Mouse (Mus musculus): ENCODE data around the gene Card9. TPM values are rescaled to one million over a fixed set of nuclear protein-coding genes. Genes with fewer than 3 reads are reported as not detected.
"Not testable (repeated sequence)": the region's sequence is repeated elsewhere in the genome, so short reads cannot be mapped to it uniquely, and the experiment has no call there.

The Card9 gene
- 1 to 10 TPM; 1.8 to 1.9 TPM for total RNA-seq (2021)

DNA sequence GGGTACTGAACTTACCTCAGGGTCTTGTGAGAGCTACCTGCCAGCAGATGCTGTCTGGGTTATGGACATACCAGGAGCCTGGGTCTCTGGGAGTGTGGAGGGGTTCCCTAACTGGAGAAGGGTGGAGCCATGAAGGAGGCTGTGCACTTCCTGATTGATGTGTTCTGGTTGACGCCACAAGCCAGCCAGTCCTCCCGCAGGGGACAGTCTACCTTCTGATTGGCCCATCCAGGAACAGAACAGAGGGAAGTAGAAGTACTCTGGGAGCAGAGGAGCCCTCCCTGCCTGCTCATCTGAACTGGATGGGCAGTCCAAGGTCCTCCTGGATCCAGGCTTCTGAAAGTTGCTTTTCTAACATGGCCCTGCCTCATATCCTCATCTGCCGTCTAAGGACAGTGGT is at the start of gene Card9:
Gene Card9, minus strand, starts transcription at position 147 of the 400 bp plus-strand sequence.
- intact Hi-C loops (cut with DNase I) = no loop called here
- no peak for DNase-seq (ENCODE audit: low spot score)

DNA sequence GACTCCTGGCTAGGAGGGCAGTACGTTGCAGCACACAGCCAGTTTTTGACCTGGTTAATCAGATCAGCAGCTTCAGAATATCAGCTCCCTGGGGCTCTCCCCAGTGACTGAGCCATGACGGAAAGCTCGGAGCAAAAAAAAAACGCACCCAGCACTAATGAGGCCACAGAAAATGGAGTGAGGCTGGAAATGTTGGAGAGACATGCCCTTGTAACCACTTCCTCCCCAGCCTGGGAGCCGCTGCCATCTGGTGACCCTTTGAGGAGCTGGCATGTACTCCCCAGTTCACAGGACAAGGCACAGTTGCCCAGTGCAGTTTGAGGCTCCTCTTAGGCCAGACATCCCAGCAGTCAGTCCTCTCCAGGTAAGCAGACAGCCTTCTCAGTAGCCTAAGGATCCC is 49.4 kb upstream of the Card9 start:
- no peak for DNase-seq (ENCODE audit: low spot score)
- intact Hi-C loops (cut with DNase I) = loop anchor here (5.0 kb wide), 1 partner anchor 108 kb away; no protein-coding TSS in a partner anchor

DNA sequence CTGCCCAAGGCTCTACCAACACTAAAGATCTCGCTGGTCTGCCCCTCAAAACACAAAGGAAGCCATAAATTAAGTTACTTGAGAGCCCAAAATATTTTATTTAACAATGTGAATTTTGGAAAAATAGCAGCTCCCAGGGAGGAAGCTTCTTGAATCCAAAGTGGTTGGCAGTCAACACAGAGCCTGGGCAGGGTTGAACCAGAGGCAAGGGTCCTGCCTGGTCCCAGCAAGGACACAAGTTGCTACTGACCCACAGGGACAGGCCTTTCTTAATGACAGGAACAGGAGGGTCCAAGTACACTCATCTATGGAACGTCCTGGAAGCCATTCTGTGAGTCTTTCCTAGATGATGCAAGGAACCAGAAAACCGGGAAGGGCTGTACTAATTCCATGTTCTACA is 48.6 kb upstream of the Card9 start:
- intact Hi-C loops (cut with DNase I) = loop anchor here (5.0 kb wide), 1 partner anchor 82 kb away; no protein-coding TSS in a partner anchor
- no peak for DNase-seq (ENCODE audit: low spot score)

GRCm38 (mm10) chr2:26408515-26409356 is 48.0 kb upstream of the Card9 start, which contains the start of gene Inpp5e:
Gene Inpp5e, minus strand, starts transcription at chr2:26409203.
- peak; percentile 90 for DNase-seq (ENCODE audit: low spot score)
- intact Hi-C loops (cut with DNase I) = loop anchor here (5.0 kb wide), 1 partner anchor 81 kb away; no protein-coding TSS in a partner anchor

DNA sequence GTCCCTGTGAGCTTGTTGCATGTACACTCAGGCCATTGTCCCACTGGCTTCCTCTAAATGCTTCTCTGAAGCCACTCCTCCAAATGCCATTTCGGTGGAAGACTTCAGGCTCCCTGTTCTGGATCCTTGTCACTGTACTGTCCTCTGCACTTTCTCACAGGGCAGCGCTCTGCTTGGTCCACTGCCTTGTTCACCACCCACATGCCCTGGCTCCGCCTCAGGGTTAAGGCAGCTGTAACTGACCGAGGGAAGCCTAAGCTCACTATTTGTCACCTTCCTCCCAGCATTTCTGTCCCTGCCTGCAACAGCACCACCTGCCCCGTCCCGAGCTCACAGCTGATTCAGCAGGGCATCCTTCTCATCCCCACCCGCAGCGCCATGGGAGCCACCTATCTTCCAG is 42.6 kb upstream of the Card9 start:
- intact Hi-C loops (cut with DNase I) = no loop called here
- no peak for DNase-seq (ENCODE audit: low spot score)

- DNase-seq (ENCODE audit: low spot score) = no peak
- intact Hi-C loops (cut with DNase I) = no loop called here
Observed at GRCm38 (mm10) chr2:26402265-26402664, 41.5 kb upstream of the Card9 start.

- intact Hi-C loops (cut with DNase I) = no loop called here
- no peak for DNase-seq (ENCODE audit: low spot score)
Observed at GRCm38 (mm10) chr2:26401023-26401422, 40.3 kb upstream of the Card9 start.

DNA sequence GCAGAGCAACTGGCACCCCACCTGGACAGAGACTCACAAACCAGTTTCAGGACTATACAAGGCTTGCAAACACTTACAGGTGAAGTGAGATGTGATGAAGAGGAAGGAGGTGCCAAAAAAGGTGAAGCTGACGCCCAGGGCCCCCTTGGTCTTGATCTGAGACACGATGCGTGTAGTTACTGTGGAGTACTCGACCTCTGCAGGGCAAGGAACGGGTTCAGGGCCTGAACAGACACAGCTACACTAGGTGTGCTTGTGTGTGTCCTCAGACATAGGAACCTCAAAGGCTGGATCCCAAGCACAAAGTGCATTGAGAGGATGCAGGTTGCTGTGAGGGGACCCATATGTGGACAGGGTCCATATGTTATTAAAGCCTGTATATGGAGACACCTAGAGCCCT is 39.6 kb upstream of the Card9 start:
- intact Hi-C loops (cut with DNase I) = no loop called here
- DNase-seq (ENCODE audit: low spot score) = no peak

- intact Hi-C loops (cut with DNase I) = no loop called here
- DNase-seq (ENCODE audit: low spot score) = peak; percentile 31
Observed at GRCm38 (mm10) chr2:26399647-26400046, 38.9 kb upstream of the Card9 start.

GRCm38 (mm10) chr2:26398978-26399377 is 38.3 kb upstream of the Card9 start:
- intact Hi-C loops (cut with DNase I) = no loop called here
- DNase-seq (ENCODE audit: low spot score) = no peak

GRCm38 (mm10) chr2:26391617-26392016 is 30.9 kb upstream of the Card9 start:
- DNase-seq (ENCODE audit: low spot score) = no peak
- intact Hi-C loops (cut with DNase I) = no loop called here

GRCm38 (mm10) chr2:26390954-26391353 is 30.2 kb upstream of the Card9 start:
- DNase-seq (ENCODE audit: low spot score) = no peak
- intact Hi-C loops (cut with DNase I) = no loop called here

- intact Hi-C loops (cut with DNase I) = loop anchor here (1.0 kb wide), 1 partner anchor 37 kb away; the partner anchor contains the start of gene Dnlz
- DNase-seq (ENCODE audit: low spot score) = peak; percentile 72
Observed at GRCm38 (mm10) chr2:26389154-26389690, 28.5 kb upstream of the Card9 start, which contains the start of the genes Entr1 and Pmpca. Gene Entr1, minus strand, starts transcription at chr2:26389316. Gene Pmpca, plus strand, starts transcription at chr2:26389339.

DNA sequence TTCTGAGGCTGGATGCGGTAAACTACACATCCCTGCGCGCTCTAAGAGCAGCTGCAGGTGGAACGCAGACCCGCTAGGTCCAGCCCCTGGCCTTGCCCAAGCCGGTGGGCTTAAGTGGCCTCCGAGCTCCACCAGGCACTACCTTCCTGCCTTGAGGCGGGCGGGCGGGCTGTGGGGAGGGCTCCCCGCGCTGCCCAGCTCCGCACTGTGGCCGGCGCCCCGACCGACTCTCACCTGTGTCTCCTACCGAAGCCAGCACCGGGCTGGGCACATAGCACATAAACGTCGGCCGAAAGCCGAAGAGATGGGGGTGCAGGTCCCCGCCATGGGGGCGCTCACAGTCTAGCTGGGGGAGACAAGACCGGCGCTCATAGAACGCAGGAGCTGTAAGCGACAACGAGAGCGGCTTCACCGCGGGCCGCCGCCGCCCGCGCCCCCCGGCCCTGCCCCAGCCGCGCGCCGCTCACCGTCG is 28.0 kb upstream of the Card9 start:
- no peak for DNase-seq (ENCODE audit: low spot score)
- intact Hi-C loops (cut with DNase I) = loop anchor here (1.0 kb wide), 1 partner anchor 36 kb away; the partner anchor contains the start of gene Dnlz

DNA sequence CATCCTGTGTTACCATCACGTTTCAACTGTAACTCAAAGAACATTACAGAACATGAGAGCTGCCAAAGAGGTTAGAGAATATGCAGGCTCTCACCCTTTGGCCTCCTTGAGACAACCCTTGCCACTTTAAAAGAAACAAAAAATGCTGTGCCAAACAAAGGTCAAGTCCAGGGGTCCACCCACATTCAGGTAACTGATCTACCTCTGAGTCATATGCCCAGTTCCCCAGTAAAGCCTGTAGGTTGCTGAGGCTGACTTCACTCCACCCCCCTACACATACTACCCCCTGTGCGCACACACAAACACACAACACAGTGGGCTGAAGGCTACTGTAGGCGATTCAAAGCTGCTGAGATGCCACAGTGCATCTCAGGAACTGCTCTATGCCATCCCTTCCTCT is 27.0 kb upstream of the Card9 start:
- intact Hi-C loops (cut with DNase I) = no loop called here
- DNase-seq (ENCODE audit: low spot score) = no peak

DNA sequence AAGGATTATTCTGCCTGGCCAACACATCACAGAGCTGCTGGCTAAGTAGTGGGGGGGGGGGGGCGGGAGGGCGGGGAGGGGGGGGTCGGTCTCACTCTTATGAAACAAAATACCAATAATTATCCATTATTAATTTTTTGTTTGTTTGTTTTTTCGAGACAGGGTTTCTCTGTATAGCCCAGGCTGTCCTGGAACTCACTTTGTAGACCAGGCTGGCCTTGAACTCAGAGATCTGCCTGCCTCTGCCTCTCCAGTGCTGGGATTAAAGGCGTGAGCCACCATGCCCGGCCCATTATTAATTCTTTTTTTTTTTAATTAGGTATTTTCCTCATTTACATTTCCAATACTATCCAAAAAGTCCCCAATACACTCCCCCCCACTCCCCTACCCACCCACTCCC is 20.2 kb upstream of the Card9 start:
- intact Hi-C loops (cut with DNase I); DNase-seq (ENCODE audit: low spot score): not testable (repeated sequence)

- peak; percentile 60 for DNase-seq (ENCODE audit: low spot score)
- intact Hi-C loops (cut with DNase I) = no loop called here
Observed at GRCm38 (mm10) chr2:26380131-26380771, 19.5 kb upstream of the Card9 start, which contains the start of gene Snapc4. Gene Snapc4, minus strand, starts transcription at chr2:26380653.

GRCm38 (mm10) chr2:26372396-26372795 is 11.7 kb upstream of the Card9 start:
- intact Hi-C loops (cut with DNase I) = no loop called here
- DNase-seq (ENCODE audit: low spot score) = no peak

DNA sequence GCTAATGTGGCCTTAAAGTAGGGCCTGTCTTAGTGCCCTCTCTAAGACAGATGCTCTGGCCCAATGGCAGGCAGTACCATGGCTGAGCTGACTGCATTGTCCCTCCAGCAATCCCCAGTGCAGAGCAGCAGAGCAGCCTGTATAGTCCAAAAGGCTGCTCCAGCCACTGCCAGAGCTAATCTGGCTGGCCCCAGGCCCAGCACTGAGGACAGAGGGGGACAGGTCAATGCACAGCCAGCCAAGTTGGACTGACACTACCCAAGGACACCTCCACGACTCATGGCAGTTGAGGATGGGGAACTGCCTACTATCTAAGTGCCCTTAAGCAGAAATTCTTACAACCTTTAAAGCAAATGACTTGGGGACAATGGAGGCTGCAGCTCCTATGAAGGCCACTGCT is 7.9 kb upstream of the Card9 start:
- DNase-seq (ENCODE audit: low spot score) = no peak
- intact Hi-C loops (cut with DNase I) = no loop called here

GRCm38 (mm10) chr2:26367911-26368310 is 7.2 kb upstream of the Card9 start:
- intact Hi-C loops (cut with DNase I) = no loop called here

More at GRCm38 (mm10) chr2:26367911-26368310, 7.2 kb upstream of the Card9 start:
- DNase-seq (ENCODE audit: low spot score) = no peak

All from heart, postnatal 25 days (tissue).